Mouse (Mus musculus) layer of hippocampus, postnatal 14 days (tissue): Measurements from ENCODE around the gene Cd300c. TPM values are rescaled to one million over a fixed set of nuclear protein-coding genes. Genes with fewer than 3 reads are reported as not detected.

Experiments
- total RNA-seq, 2 experiments: library from RNA; stranded (reverse); gene quantifications; 2 replicates each; pipeline ENCODE4 v1.2.3; 2021

Cd300c gene
- total RNA-seq, 2 experiments from 2014 or later: not detected

Other genes with a start within 250 kb of the Cd300c start
- gene Dnaic2, start 241.7 kb downstream of the Cd300c start, total RNA-seq: 1 to 10 TPM; 1.6 to 3.5 TPM
- gene Kif19a, start 203.8 kb downstream of the Cd300c start, total RNA-seq: 10 to 100 TPM; 15.4 to 18.9 TPM
- gene Btbd17, start 173.2 kb downstream of the Cd300c start, total RNA-seq: 10 to 100 TPM; 31.5 to 34.9 TPM
- not detected for gene Gpr142, start 170.2 kb downstream of the Cd300c start, total RNA-seq
- gene Gprc5c, start 118.0 kb downstream of the Cd300c start, total RNA-seq: 1 to 10 TPM; 4.7 to 6.0 TPM
- gene Cd300a, start 79.1 kb downstream of the Cd300c start, total RNA-seq: 1 to 10 TPM in 1 of 2 experiments, under 1 TPM in 1; 0.19 to 1.1 TPM
- under 1 TPM in 1 of 2 experiments, not detected in 1; 0.12 TPM for gene Cd300lb, start 34.8 kb downstream of the Cd300c start, total RNA-seq
- gene Cd300ld, start 20.8 kb upstream of the Cd300c start, total RNA-seq: under 1 TPM in 1 of 2 experiments, not detected in 1; 0.12 TPM
- 1 to 10 TPM; 4.4 to 5.2 TPM for gene Cd300c2, start 32.7 kb upstream of the Cd300c start, total RNA-seq
- gene Cd300ld2, start 47.0 kb upstream of the Cd300c start, total RNA-seq: not detected
- gene Cd300ld4, start 57.9 kb upstream of the Cd300c start, total RNA-seq: not detected
- 1 to 10 TPM; 2.3 to 2.8 TPM for gene Cd300ld5, start 68.6 kb upstream of the Cd300c start, total RNA-seq
- gene Cd300ld3, start 79.3 kb upstream of the Cd300c start, total RNA-seq: not detected
- gene Cd300e, start 93.0 kb upstream of the Cd300c start, total RNA-seq: not detected
- gene Rab37, start 122.3 kb upstream of the Cd300c start, total RNA-seq: 1 to 10 TPM; 1.6 to 5.1 TPM
- gene Cd300lf, start 164.8 kb upstream of the Cd300c start, total RNA-seq: under 1 TPM; 0.35 to 0.76 TPM
- 10 to 100 TPM; 79.3 to 82.2 TPM for gene Slc9a3r1, start 194.2 kb upstream of the Cd300c start, total RNA-seq
- 10 to 100 TPM; 15.0 to 21.2 TPM for gene Tmem104, start 218.3 kb upstream of the Cd300c start, total RNA-seq
- 10 to 100 TPM; 19.3 to 19.9 TPM for gene Nat9, start 218.7 kb upstream of the Cd300c start, total RNA-seq